Mouse (Mus musculus) G1E (cell line): ENCODE measurements around the gene Arnt. TPM values are rescaled to one million over a fixed set of nuclear protein-coding genes. Genes with fewer than 3 reads are reported as not detected.

Source experiments
- ATAC-seq: 2 replicates; pipeline ENCODE4 v1.8.0; 2016; ENCODE audit warnings: mild to moderate bottlenecking; ENCODE audit not compliant: insufficient number of reproducible peaks, poor library complexity, low FRiP score, severe bottlenecking; ENCODE audit errors: extremely low read depth
- DNase-seq: peaks from one replicate; pipeline ENCODE4 v3.0.0; 2012; ENCODE audit warnings: low spot score
- H3K27me3 ChIP-seq: 2 replicates; pipeline ENCODE4 v1.6.1; 2012; ENCODE audit warnings: mild to moderate bottlenecking, low read length, inconsistent platforms; ENCODE audit not compliant: insufficient read depth
- H3K36me3 ChIP-seq: replicated peaks from 2 replicates; pipeline ENCODE3; 2012; ENCODE audit warnings: mild to moderate bottlenecking, inconsistent platforms
- H3K4me1 ChIP-seq: 2 replicates; pipeline ENCODE4 v1.6.1; 2012; ENCODE audit warnings: low read depth, low read length, inconsistent platforms, mixed read lengths; ENCODE audit not compliant: insufficient read depth
- H3K4me3 ChIP-seq: 2 replicates; pipeline ENCODE4 v1.5.1; 2012; ENCODE audit warnings: low read depth, mild to moderate bottlenecking, inconsistent platforms, low read length, moderate library complexity, mixed read lengths
- H3K9me3 ChIP-seq: replicated peaks from 2 replicates; pipeline ENCODE4 v1.6.1; 2012; ENCODE audit warnings: inconsistent platforms
- CTCF ChIP-seq: IDR thresholded peaks from 2 replicates; pipeline ENCODE4 v1.5.1; 2012; ENCODE audit warnings: low read depth, low read length, inconsistent platforms, mixed read lengths
- GATA1 ChIP-seq: IDR thresholded peaks from 2 replicates; pipeline ENCODE4 v1.6.1; 2012; ENCODE audit warnings: borderline replicate concordance, low read length, inconsistent platforms, mixed read lengths
- GATA2 ChIP-seq: IDR thresholded peaks from 2 replicates; pipeline ENCODE4 v1.6.1; 2012; ENCODE audit warnings: low read depth, low read length, inconsistent platforms, borderline replicate concordance
- POLR2AphosphoS5 ChIP-seq: IDR thresholded peaks from 2 replicates; pipeline ENCODE4 v1.6.1; 2012; ENCODE audit warnings: low read depth, low read length, inconsistent platforms; ENCODE audit not compliant: insufficient replicate concordance
- TAL1 ChIP-seq: conservative IDR thresholded peaks from 2 replicates; pipeline ENCODE4 v1.6.1; 2012; ENCODE audit warnings: low read depth, low read length, inconsistent platforms, mixed read lengths
- polyA plus RNA-seq: library from polyadenylated mRNA; stranded (reverse); fragments of >175 nt; gene quantifications from 2 replicates; pipeline ENCODE4 v1.2.3, GENCODE M21; 2012
- total RNA-seq, 2 experiments: library from RNA; stranded (forward) in 1 of 2; stranded (reverse) in 1 of 2; fragments of 200-1000 nt in 1 of 2; fragments of >200 nt in 1 of 2; fragmentation: Nextera tagmentation in 1 of 2; gene quantifications; 2 replicates each; pipeline ENCODE4 v1.2.3; 2014 to 2017

Gene Arnt
- total and polyA plus RNA-seq, 3 experiments = 41.6 to 164 (median 53.5) TPM

- H3K9me3 ChIP-seq = no peaks in the 10 kb centered on the region
- TF ChIP-seq TAL1 (no peak), CTCF (no peak), GATA2 (no peak)
- ATAC-seq = no peak
- H3K4me3 ChIP-seq = no peak overlapping the region
- DNase-seq = no peak
- peaks cover 5% of the 10 kb centered on the region for H3K4me1 ChIP-seq
- no peaks in the 10 kb centered on the region for H3K27me3 ChIP-seq
- peaks cover 67% of the 10 kb centered on the region for H3K36me3 ChIP-seq
These were observed 16.7 kb downstream of the Arnt start for GRCm38 (mm10) chr3:95450915-95451314.

DNA sequence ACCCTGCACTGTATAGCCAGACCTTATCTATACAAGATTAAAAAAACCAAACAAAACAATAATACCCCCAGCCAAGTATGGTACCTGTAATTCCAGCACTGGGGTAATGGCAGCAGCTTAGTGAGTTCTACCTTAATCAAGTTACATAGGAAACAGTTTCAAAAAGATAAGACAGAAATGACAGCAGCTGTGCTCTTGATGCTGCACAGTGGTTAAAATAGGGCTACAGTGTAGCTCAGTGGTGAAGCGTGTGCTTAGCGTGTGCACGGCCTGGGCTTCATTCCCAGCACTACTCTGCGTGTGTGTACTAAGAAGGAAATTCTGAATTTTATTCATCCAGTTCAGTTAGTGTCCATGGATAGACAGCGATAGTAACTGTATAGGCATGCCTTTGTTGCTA is 22.2 kb downstream of the Arnt start:
- TF ChIP-seq POLR2AphosphoS5 = no peak
- no peak for TF ChIP-seq GATA1
- TF ChIP-seq TAL1 = no peak
- TF ChIP-seq GATA2 = no peak
- TF ChIP-seq CTCF = no peak
- peaks cover 88% of the 10 kb centered on the region for H3K36me3 ChIP-seq
- no peak overlapping the region for H3K4me3 ChIP-seq
- DNase-seq = no peak
- H3K9me3 ChIP-seq = no peaks in the 10 kb centered on the region
- no peaks in the 10 kb centered on the region for H3K27me3 ChIP-seq
- no peak for ATAC-seq
- peaks cover 15% of the 10 kb centered on the region for H3K4me1 ChIP-seq

DNA sequence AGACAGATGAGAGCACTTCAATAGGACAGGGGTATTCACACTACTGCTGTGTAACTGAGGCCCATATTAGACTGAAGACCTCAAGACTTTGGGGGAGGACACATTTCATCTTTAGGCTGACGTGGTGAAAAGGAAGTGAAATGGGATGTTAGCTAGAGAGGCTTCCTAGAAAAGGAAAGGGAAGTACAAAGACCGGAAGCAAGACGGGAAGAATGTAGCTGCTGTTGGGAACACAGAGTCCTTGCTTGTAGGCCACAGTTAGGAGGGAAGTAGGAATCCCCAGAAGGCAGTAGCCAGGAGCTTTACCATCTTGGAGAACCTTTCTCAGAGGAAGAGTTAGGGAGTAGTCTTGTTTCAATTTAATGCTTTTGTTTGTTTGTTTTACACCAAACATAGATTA is 23.6 kb downstream of the Arnt start:
- no peaks in the 10 kb centered on the region for H3K9me3 ChIP-seq
- ATAC-seq (no peak), DNase-seq (no peak)
- TF ChIP-seq POLR2AphosphoS5 (no peak), GATA1 (no peak), CTCF (no peak), GATA2 (no peak), TAL1 (no peak)
- peaks cover 15% of the 10 kb centered on the region for H3K4me1 ChIP-seq
- no peaks in the 10 kb centered on the region for H3K27me3 ChIP-seq
- H3K36me3 ChIP-seq = peaks cover 85% of the 10 kb centered on the region
- H3K4me3 ChIP-seq = no peak overlapping the region

DNA sequence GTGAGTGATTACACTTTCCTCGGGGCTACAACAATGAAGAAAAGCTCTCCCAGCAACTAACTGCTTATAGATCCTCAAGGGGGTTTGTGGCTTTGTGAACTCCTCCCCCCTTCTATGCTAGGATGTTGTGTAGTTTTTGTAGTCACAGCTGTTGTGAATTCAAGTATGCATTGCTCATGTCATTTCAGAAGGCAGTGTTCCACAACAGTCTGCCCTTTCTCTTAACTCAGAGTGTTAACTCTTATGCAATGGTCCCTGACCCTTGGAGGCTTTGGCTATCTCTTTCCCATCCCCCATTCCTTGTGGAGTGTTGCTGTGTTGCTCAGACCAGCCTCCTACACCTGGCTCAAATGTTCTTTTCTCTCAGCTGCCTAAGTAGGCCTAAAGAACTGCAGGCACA is 25.2 kb downstream of the Arnt start:
- no peak for TF ChIP-seq POLR2AphosphoS5
- no peak for TF ChIP-seq GATA1
- no peak for TF ChIP-seq GATA2
- no peak for TF ChIP-seq CTCF
- no peak for TF ChIP-seq TAL1
- Histone ChIP-seq H3K4me3 (no peak overlapping the region), H3K27me3 (no peaks in the 10 kb centered on the region), H3K4me1 (peaks cover 19% of the 10 kb centered on the region), H3K9me3 (no peaks in the 10 kb centered on the region), H3K36me3 (peaks cover 80% of the 10 kb centered on the region)
- DNase-seq (no peak), ATAC-seq (no peak)

DNA sequence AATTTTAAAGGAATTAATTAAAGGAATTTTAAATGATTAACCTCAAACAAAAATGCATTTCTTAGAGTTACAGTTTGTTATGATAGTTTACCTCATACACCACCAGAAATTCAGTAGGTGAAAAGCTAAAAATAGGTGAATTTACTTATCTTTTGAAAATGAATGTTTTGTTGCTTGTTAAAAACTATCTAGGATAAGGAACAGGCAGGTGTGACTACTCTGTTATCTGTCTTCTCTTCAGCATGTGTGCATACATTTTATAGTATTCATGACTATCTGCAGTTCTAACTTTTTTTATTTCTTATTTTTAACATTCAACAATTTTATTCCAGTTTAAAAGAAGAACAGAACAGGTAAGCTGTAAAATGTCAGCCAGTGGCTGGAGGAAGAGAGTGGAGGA is 29.7 kb downstream of the Arnt start:
- H3K4me1 ChIP-seq = peaks cover 10% of the 10 kb centered on the region
- DNase-seq (no peak), ATAC-seq (no peak)
- no peaks in the 10 kb centered on the region for H3K9me3 ChIP-seq
- no peaks in the 10 kb centered on the region for H3K27me3 ChIP-seq
- H3K36me3 ChIP-seq = peaks cover 81% of the 10 kb centered on the region
- no peak overlapping the region for H3K4me3 ChIP-seq
- no peak for TF ChIP-seq POLR2AphosphoS5
- no peak for TF ChIP-seq CTCF
- no peak for TF ChIP-seq TAL1
- no peak for TF ChIP-seq GATA2
- TF ChIP-seq GATA1 = no peak

DNA sequence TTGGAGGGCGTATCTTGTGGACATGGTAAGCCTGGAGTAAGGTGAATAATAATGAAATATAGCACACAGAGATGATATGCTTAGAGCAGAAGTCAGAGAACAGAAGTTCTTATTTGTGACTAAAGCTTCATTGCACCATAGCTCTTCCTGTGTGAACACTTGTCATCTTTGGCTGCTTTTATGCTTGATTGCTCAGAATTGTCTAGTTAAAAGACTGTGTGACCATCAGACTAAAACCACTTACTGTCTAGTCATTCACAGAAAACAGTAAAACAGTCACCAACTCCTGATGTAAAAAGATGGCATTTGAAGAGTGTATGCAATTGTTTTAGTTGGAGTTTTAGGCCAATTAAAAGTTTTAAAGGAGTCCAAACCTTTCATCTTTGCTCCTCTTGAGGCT is 44.8 kb downstream of the Arnt start:
- no peaks in the 10 kb centered on the region for H3K9me3 ChIP-seq
- TF ChIP-seq TAL1 (no peak), GATA1 (no peak), POLR2AphosphoS5 (no peak), GATA2 (no peak), CTCF (no peak)
- no peaks in the 10 kb centered on the region for H3K27me3 ChIP-seq
- H3K36me3 ChIP-seq = peaks cover 91% of the 10 kb centered on the region
- H3K4me1 ChIP-seq = no peaks in the 10 kb centered on the region
- DNase-seq (no peak), ATAC-seq (no peak)
- no peak overlapping the region for H3K4me3 ChIP-seq

DNA sequence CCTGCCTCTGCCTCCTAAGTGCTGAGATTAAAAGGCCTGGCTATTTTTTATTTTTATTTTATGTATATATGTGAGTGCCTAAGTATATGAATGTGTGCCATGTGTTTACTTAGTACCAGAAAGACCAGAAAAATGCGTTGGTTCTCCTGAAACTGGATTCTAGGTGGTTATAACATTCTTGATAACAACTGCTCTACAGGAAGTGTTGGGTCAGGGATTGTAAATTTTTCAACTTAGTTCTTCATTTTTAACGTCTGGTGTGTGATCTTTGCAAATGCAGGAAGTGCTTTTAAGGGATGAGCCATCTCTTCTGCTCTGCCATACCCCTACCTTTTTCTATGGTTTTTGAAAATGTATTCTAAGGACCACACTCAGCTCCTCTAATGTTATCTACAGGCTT is 52.2 kb downstream of the Arnt start:
- ATAC-seq = no peak
- DNase-seq = no peak
- peaks cover 87% of the 10 kb centered on the region for H3K36me3 ChIP-seq
- TF ChIP-seq POLR2AphosphoS5 = no peak
- no peak for TF ChIP-seq TAL1
- no peak for TF ChIP-seq GATA2
- TF ChIP-seq CTCF = no peak
- TF ChIP-seq GATA1 = no peak
- H3K27me3 ChIP-seq = no peaks in the 10 kb centered on the region
- H3K4me3 ChIP-seq = no peak overlapping the region
- no peaks in the 10 kb centered on the region for H3K4me1 ChIP-seq
- H3K9me3 ChIP-seq = no peaks in the 10 kb centered on the region
